Mouse (Mus musculus) embryo, embryonic 11.5 days (tissue): Measurements from ENCODE around the gene Zfp974.
A peak's percentile ranks its signal among the peaks of the same experiment; 100 is the strongest.
"Not testable (repeated sequence)": the region's sequence is repeated elsewhere in the genome, so short reads cannot be mapped to it uniquely, and the experiment has no call there.

Experiments used
- DNase-seq: peaks from one replicate; pipeline ENCODE4 v3.0.0-alpha.2; 2012; ENCODE audit warnings: low read depth, low spot score

Zfp974 gene

GRCm38 (mm10) chr7:27928818-27929695 lies at the start of gene Zfp974:
Zfp974 (minus strand) TSS chr7:27929460.
- peak; percentile 57 for DNase-seq

- not testable (repeated sequence) for DNase-seq
These were observed 20.2 kb upstream of the Zfp974 start for GRCm38 (mm10) chr7:27949451-27949850.

GRCm38 (mm10) chr7:27941869-27942268 lies 12.6 kb upstream of the Zfp974 start:
- DNase-seq: not testable (repeated sequence)

- DNase-seq: not testable (repeated sequence)
These were observed 4.5 kb upstream of the Zfp974 start for GRCm38 (mm10) chr7:27933800-27934158.

DNA sequence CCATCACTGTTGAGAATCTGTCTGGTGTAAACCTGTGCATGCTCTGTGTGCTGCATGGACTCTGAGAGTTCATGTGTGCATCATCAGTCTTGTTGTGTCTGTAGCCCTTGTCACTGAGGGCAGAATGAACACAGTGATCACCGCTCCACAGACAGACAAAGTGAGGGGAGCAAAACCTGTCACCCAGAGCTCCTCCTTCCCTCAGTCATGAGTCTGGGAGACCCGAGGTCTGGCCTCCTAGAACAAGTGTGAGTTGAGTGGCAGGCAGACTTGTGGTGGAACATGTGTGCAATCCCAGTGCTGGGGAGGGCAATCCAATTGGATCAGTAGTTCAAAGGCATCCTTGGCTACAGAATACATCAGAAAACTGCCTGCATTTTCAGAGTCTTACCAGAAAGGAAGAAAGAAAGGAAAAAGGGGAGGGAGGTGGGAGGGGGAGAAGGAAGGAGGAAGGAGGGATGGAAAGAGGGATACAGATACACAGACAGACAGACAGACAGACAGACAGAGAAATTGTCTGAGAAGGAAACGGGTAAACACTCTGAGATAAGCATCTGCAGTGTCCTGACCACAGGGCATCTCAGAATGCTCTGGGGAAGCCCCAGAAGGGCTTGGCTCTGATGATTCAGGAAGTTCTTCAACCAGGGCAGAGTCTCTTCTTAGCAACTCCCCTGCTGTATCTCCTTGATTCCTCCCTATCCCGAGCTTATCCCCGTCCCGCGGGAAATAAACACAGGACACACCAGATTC lies 4.0 kb upstream of the Zfp974 start:
- DNase-seq: no peak

DNA sequence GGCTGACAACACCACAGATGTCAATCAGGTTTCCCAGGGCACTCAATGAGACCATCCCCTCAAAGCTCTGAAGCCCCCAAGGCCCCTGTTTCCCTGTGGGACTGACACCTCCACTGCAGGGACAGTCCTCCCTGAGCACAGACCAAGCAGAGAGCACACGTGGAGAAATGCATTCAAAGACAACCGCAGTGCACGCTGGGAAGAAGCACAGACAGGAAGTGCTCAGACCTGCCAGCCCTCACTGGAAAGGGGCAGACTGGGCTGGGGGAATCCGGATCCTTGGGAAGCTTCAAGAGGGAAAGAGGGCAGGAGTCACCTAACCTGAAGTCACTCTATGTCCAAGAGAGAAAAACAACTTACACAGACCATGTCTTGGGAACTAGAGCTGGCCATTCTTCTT lies 2.2 kb downstream of the Zfp974 start:
- DNase-seq: not testable (repeated sequence)

GRCm38 (mm10) chr7:27910952-27911351 lies 18.3 kb downstream of the Zfp974 start:
- DNase-seq: not testable (repeated sequence)

- no peak for DNase-seq
These were observed 24.0 kb downstream of the Zfp974 start for GRCm38 (mm10) chr7:27905061-27905848.

DNA sequence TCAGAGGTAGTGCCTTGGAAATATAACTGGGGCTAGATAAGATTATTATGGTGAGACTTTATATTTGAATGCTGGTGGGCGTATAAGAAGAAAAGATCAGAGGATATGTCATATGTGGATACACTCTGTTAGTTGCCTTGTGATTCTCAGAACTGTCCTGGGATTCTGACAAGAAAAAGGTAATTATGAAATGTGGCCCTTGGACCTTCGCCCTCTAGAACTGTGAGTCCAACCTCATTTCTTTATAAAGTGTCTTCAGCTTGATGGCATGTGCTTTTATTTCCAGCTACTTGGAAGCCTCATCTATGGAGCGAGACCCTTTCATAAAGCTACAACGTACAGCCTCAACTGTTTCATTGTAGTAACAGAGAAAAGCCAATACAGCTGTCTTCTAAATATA lies 28.7 kb downstream of the Zfp974 start:
- DNase-seq: no peak

DNA sequence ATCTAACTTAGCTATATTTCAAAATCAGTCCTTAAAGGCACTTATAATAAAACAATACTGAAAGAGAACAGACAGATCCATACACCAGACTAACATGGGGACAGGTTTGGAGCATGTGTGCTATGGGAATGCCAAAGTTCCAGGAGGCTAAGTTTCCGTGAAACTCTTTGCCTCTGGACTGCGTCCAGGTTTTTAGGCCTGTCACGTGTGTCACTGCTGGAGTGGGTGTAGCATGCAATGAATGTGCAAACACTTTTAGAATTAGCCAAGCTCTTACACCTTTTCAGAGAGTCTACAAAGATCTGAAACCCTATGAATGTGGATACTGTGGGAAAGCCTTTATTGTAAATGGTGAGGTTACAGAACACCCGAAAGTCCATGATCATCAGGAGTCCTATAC lies 47.5 kb downstream of the Zfp974 start:
- DNase-seq: no peak

GRCm38 (mm10) chr7:27862578-27862977 lies 66.7 kb downstream of the Zfp974 start:
- not testable (repeated sequence) for DNase-seq

GRCm38 (mm10) chr7:27860396-27861235 lies 68.6 kb downstream of the Zfp974 start:
- peak; percentile 43 for DNase-seq

DNA sequence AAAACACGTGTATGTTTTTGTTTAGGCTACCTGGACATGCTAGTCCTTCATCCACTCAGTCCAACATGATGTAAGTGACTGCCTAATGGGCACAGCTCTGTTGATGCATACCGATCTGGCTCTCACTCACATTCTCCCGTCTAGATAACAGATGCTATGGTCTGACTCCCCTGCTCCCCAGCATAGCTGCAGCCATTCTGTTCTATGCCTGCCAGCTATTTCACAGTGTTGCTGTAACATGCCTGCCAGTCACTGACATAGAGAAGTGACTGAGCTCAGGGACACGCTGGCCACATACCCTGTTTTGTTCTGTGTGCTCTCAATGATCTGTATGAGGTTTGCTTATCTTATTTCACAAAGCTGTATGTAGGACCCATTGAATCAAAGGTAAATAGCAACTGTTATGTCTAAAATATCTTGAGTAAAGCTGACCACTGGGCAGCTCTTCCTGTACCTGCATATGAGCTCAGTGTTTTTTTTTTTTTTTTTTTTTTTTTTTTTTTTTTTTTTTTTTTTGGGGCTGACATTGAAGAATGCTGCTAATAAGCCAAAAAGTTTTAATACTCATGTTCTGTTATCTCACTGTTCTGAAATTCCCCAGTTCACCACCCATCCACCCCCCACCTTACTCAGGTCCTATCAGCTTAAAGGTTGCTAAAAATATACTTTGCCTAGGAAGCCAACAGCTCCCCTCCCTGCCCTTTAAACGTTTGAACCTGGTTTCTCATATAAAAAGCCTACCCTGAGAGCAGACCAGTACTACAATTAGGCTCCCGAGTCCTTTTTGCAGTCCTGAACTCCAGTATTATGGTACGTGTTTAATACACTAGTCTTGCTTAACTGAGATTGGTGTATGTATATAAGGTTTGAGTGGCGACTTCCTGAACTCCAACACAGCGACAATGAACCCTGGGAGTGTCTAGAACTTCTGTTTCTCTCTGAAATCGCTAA lies 69.7 kb downstream of the Zfp974 start:
- no peak for DNase-seq
